Mouse (Mus musculus) thymus, adult 2 months (tissue): ENCODE results near the gene Pcsk5. TPM values are rescaled to one million over a fixed set of nuclear protein-coding genes. Genes with fewer than 3 reads are reported as not detected.

ENCODE experiments used
- DNase-seq: peaks from one replicate; pipeline ENCODE4 v3.0.0; 2021
- H3K27ac ChIP-seq: fragments of 200-500 bp; 2 replicates; pipeline ENCODE4 v1.5.1; 2012; ENCODE audit warnings: low read length, control low read depth; ENCODE audit not compliant: control insufficient read depth, insufficient read depth
- H3K27me3 ChIP-seq: fragments of 200-500 bp; 2 replicates; pipeline ENCODE4 v1.6.1; 2012; ENCODE audit warnings: mild to moderate bottlenecking, low read length, moderate library complexity, mixed read lengths; ENCODE audit not compliant: control insufficient read depth, insufficient read depth
- H3K36me3 ChIP-seq: fragments of 200-500 bp; 2 replicates; pipeline ENCODE4 v1.6.1; 2012; ENCODE audit warnings: mild to moderate bottlenecking, low read length, moderate library complexity; ENCODE audit not compliant: control insufficient read depth, insufficient read depth
- H3K4me1 ChIP-seq: fragments of 200-500 bp; replicated peaks from 2 replicates; pipeline ENCODE4 v1.6.1; 2012; ENCODE audit warnings: low read length; ENCODE audit not compliant: control insufficient read depth, insufficient read depth
- H3K4me3 ChIP-seq: fragments of 200-500 bp; 2 replicates; pipeline ENCODE4 v1.5.1; 2012; ENCODE audit warnings: mild to moderate bottlenecking, low read length, control low read depth, moderate library complexity; ENCODE audit not compliant: control insufficient read depth, insufficient read depth
- CTCF ChIP-seq: fragments of 200-500 bp; IDR thresholded peaks from 2 replicates; pipeline ENCODE4 v1.5.1; 2012; ENCODE audit warnings: mild to moderate bottlenecking, control low read depth, low read length, moderate library complexity, borderline replicate concordance; ENCODE audit not compliant: control insufficient read depth, poor library complexity, insufficient read depth; ENCODE audit errors: extremely low read depth
- POLR2A ChIP-seq: fragments of 200-500 bp; IDR thresholded peaks from 2 replicates; pipeline ENCODE4 v1.6.1; 2012; ENCODE audit warnings: mild to moderate bottlenecking, low read length, control low read depth, moderate library complexity; ENCODE audit not compliant: control insufficient read depth, poor library complexity, insufficient read depth; ENCODE audit errors: extremely low read depth
- whole genome bisulfite sequencing: fragments of 180-500 bp; shearing (Covaris S2); methylation state at CpG from one replicate; pipeline ENCODE4 v1.1.7; 2018; 5-methylcytosine and 5-hydroxymethylcytosine counted together
- polyA plus RNA-seq: library from polyadenylated mRNA; depleted of rRNA; stranded (reverse); fragments of >200 nt; gene quantifications from 2 replicates; pipeline ENCODE4 v1.2.3, GENCODE M21; 2012

Pcsk5 gene
- polyA plus RNA-seq, 1 experiment, result 0.58 TPM

GRCm38 (mm10) chr19:17856741-17857140 is 19.3 kb upstream of the Pcsk5 start:
- H3K36me3 ChIP-seq, result no peaks in the 10 kb centered on the region
- no peak overlapping the region for H3K4me3 ChIP-seq
- TF ChIP-seq CTCF (no peak), POLR2A (no peak)
- DNase-seq, result no peak
- no peaks in the 10 kb centered on the region for H3K27me3 ChIP-seq
- no peaks in the 10 kb centered on the region for H3K4me1 ChIP-seq
- H3K27ac ChIP-seq, result no peak overlapping the region
- WGBS, result 54% methylated on average over 3 of the region's 3 CpGs

DNA sequence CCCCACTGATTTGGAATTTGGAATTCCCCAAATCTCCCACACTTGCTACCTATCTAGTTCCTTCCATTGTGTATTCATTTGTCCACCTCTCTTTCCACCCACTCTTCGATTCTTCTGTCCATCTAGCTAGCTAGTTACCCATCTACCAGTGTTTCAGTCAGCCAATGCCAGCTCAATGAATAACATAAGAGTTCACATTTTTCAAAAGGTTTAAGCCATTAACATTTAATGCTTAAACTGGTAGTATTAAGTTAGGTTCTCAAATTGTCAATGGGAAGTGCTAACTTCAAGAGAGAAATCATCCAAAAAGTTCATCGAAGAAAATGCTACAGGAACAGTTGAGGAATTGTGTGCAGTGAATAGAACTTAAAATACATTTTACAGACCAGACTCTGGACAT is 11.0 kb upstream of the Pcsk5 start:
- no peaks in the 10 kb centered on the region for H3K36me3 ChIP-seq
- no peaks in the 10 kb centered on the region for H3K27me3 ChIP-seq
- H3K27ac ChIP-seq, result no peak overlapping the region
- no peak for TF ChIP-seq CTCF
- TF ChIP-seq POLR2A, result no peak
- DNase-seq, result no peak
- no peaks in the 10 kb centered on the region for H3K4me1 ChIP-seq
- WGBS, result 85% methylated on average over 2 of the region's 2 CpGs
- no peak overlapping the region for H3K4me3 ChIP-seq

- no peaks in the 10 kb centered on the region for H3K4me1 ChIP-seq
- TF ChIP-seq POLR2A, result no peak
- no peak for TF ChIP-seq CTCF
- no peak overlapping the region for H3K4me3 ChIP-seq
- WGBS, result 65% methylated on average over 5 of the region's 5 CpGs
- no peaks in the 10 kb centered on the region for H3K36me3 ChIP-seq
- DNase-seq, result no peak
- H3K27ac ChIP-seq, result no peak overlapping the region
- no peaks in the 10 kb centered on the region for H3K27me3 ChIP-seq
These were observed 8.5 kb upstream of the Pcsk5 start for GRCm38 (mm10) chr19:17845967-17846366.

DNA sequence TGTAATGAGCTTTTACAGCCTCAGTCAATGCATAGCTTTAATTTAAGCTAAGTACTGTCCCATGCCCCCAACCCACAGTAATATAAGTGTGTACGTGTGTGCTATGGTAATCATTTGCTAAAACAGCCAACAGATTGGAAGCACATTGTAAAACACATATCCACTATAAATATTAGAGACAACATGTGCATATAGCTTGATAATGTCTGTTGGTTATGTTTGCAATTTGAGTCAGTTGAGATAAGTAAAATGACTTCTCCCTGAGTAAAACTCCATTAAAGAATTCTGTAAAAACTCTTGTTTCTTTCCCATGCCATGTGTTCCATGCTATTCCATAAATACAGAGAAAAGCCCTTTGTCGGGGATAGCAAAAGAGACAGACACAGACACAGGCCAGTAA is 4.2 kb upstream of the Pcsk5 start:
- Histone ChIP-seq H3K36me3 (no peaks in the 10 kb centered on the region), H3K4me1 (no peaks in the 10 kb centered on the region), H3K4me3 (no peak overlapping the region), H3K27ac (no peak overlapping the region), H3K27me3 (peaks cover 4% of the 10 kb centered on the region; the same call in 1 of the 2 replicates)
- 93% methylated on average over 2 of the region's 2 CpGs for WGBS
- TF ChIP-seq POLR2A (no peak), CTCF (no peak)
- DNase-seq, result no peak

DNA sequence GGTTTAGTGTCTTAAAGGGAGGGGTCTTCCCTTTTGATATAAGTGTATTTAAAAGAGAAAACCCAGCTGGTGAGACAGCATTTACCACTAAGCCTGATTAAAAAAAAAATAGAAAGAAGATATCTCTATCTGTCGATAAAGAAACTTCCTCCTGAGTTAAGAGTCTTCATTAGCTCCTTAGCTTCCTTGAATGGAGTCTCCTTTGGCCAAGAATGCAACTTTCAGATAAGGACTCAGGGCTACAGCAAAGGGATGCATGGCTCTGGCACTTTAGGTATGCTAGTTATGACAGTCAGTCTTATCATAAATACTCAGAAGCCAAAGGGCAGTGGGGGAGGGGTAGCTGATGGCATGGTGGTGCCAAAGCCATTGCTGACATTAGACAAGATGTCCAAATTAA is 2.4 kb upstream of the Pcsk5 start:
- 69% methylated on average over 1 of the region's 1 CpGs for WGBS
- H3K27me3 ChIP-seq, result peaks cover 7% of the 10 kb centered on the region; the same call in 1 of the 2 replicates
- TF ChIP-seq POLR2A (no peak), CTCF (no peak)
- DNase-seq, result no peak
- no peaks in the 10 kb centered on the region for H3K4me1 ChIP-seq
- H3K36me3 ChIP-seq, result no peaks in the 10 kb centered on the region
- H3K4me3 ChIP-seq, result no peak overlapping the region
- no peak overlapping the region for H3K27ac ChIP-seq

DNA sequence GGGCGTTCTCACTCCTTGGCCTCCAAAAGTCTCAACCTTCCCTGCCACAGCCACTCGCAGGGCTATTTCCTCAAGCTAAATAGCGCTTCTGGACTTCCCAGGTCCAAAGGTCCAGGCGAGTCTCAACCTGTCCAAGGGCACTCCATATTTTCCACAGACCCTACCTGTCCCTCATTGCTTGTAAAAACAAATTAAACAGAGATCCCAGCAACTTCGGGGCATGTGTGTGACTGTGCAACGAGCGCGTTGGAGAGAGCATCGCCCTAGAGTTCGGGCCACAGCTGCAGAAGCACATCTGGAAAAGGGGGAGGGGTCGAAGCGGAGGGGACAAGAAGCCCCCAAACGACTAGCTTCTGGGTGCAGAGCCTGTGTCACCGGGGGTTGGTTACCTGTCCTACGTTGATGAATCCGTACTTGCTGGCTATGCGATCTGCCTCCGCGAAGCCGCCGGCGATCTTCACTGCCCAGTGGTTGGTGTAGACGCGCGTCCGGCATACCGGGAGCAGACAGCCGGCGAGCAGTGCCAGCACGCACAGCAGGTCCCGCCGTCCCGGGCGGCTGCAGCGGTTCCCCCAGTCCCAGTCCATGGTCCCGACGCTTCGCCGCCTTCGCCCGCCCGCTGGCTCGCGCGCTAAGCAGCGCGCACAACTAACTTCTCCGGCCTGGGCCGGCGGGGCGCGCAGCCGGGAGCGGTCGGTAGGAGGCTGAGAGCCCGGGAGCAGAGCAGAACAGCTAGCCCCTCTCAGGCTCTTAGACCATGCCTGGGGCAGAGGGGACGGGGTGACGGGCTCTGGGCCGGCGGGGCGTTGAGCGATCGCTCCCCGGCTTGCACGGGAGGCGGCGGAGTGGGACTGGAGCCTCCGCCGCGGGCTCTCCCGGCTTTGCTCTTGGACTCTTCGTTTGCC is 614 bp downstream of the Pcsk5 start:
- peaks cover 7% of the 10 kb centered on the region; the same call in 1 of the 2 replicates for H3K27me3 ChIP-seq
- H3K4me3 ChIP-seq, result peak overlapping the region; percentile 17
- DNase-seq, result no peak
- no peaks in the 10 kb centered on the region for H3K36me3 ChIP-seq
- TF ChIP-seq CTCF (no peak), POLR2A (no peak)
- no peaks in the 10 kb centered on the region for H3K4me1 ChIP-seq
- WGBS, result 3% methylated on average over 72 of the region's 72 CpGs
- no peak overlapping the region for H3K27ac ChIP-seq
